Mouse (Mus musculus) stomach, embryonic 15.5 days (tissue): Measurements from ENCODE around the gene Foxn1. TPM values are rescaled to one million over a fixed set of nuclear protein-coding genes. Genes with fewer than 3 reads are reported as not detected.

Source experiments
- ATAC-seq: fragments of 200-750 bp; cut with Nextera tagmentation; 2 replicates; pipeline ENCODE4 v1.8.0; 2017; ENCODE audit warnings: low read depth, moderate number of reproducible peaks, moderate TSS enrichment; ENCODE audit not compliant: insufficient read depth, low FRiP score
- H3K27ac ChIP-seq: fragments of 300-500 bp; sonication (generic); 2 replicates; pipeline ENCODE4 v1.5.1; 2015; ENCODE audit warnings: mild to moderate bottlenecking, inconsistent platforms
- H3K27me3 ChIP-seq: fragments of 300-500 bp; sonication (generic); replicated peaks from 2 replicates; pipeline ENCODE4 v1.6.1; 2015; ENCODE audit warnings: inconsistent platforms
- H3K36me3 ChIP-seq: fragments of 300-500 bp; sonication (generic); 2 replicates; pipeline ENCODE4 v1.6.1; 2015; ENCODE audit warnings: inconsistent platforms
- H3K4me1 ChIP-seq: fragments of 300-500 bp; sonication (generic); 2 replicates; pipeline ENCODE4 v1.6.1; 2015; ENCODE audit warnings: inconsistent platforms
- H3K4me2 ChIP-seq: fragments of 300-500 bp; sonication (generic); 2 replicates; pipeline ENCODE4 v1.6.1; 2015; ENCODE audit warnings: mild to moderate bottlenecking, inconsistent platforms
- H3K4me3 ChIP-seq: fragments of 300-500 bp; sonication (generic); replicated peaks from 2 replicates; pipeline ENCODE4 v1.5.1; 2015; ENCODE audit warnings: inconsistent platforms
- H3K9ac ChIP-seq: fragments of 300-500 bp; sonication (generic); 2 replicates; pipeline ENCODE4 v1.6.1; 2015; ENCODE audit warnings: inconsistent platforms
- H3K9me3 ChIP-seq: fragments of 300-500 bp; sonication (generic); 2 replicates; pipeline ENCODE4 v1.6.1; 2016; ENCODE audit warnings: inconsistent platforms
- WGBS: fragments of 180-500 bp; shearing (Covaris S2); methylation state at CpG from one replicate; pipeline ENCODE4 v1.1.7; 2015; 5-methylcytosine and 5-hydroxymethylcytosine counted together
- polyA plus RNA-seq: library from polyadenylated mRNA; unstranded; fragments of >200 nt; fragmentation: Nextera tagmentation; extraction: Ambion mirVana; gene quantifications from 2 replicates; pipeline ENCODE4 v1.2.1, GENCODE M21; 2015

The Foxn1 gene
- polyA plus RNA-seq, 1 experiment from 2014 or later, result 0.90 TPM

- Histone ChIP-seq H3K27ac (peak overlapping the region; percentile 48; the same call in 1 of the 2 replicates), H3K9ac (no peak overlapping the region), H3K9me3 (no peaks in the 10 kb centered on the region), H3K4me1 (peaks cover 9% of the 10 kb centered on the region), H3K4me2 (peak overlapping the region; percentile 51), H3K4me3 (peak overlapping the region; percentile 23; the same call in 1 of the 2 replicates), H3K36me3 (no peaks in the 10 kb centered on the region), H3K27me3 (no peaks in the 10 kb centered on the region)
- 10% methylated on average over 18 of the region's 18 CpGs for WGBS
- ATAC-seq, result 0 out of 2 replicates have a peak, but pooled peaks have one; percentile 34
Observed at GRCm38 (mm10) chr11:78397397-78397796, 11.0 kb upstream of the Foxn1 start.

- H3K4me2 ChIP-seq, result peak overlapping the region; percentile 51
- peak overlapping the region; percentile 48; the same call in 1 of the 2 replicates for H3K27ac ChIP-seq
- H3K9ac ChIP-seq, result no peak overlapping the region
- ATAC-seq, result peak; percentile 34; the same call in 1 of the 2 replicates
- H3K4me3 ChIP-seq, result 0 out of 2 replicates have a peak overlapping the region, but pooled peaks have one; percentile 23
- no peaks in the 10 kb centered on the region for H3K9me3 ChIP-seq
- no peaks in the 10 kb centered on the region for H3K27me3 ChIP-seq
- peaks cover 9% of the 10 kb centered on the region for H3K4me1 ChIP-seq
- 37% methylated on average over 11 of the region's 11 CpGs for WGBS
- H3K36me3 ChIP-seq, result no peaks in the 10 kb centered on the region
Observed at GRCm38 (mm10) chr11:78396950-78397349, 10.6 kb upstream of the Foxn1 start.

- Histone ChIP-seq H3K36me3 (no peaks in the 10 kb centered on the region), H3K27me3 (no peaks in the 10 kb centered on the region), H3K27ac (no peak overlapping the region), H3K4me2 (no peak overlapping the region), H3K4me1 (peaks cover 9% of the 10 kb centered on the region), H3K9me3 (no peaks in the 10 kb centered on the region), H3K9ac (no peak overlapping the region), H3K4me3 (no peak overlapping the region)
- ATAC-seq, result no peak
- WGBS, result 48% methylated on average over 3 of the region's 3 CpGs
Observed at GRCm38 (mm10) chr11:78392728-78393127, 6.4 kb upstream of the Foxn1 start.

- H3K27me3 ChIP-seq, result no peaks in the 10 kb centered on the region
- no peaks in the 10 kb centered on the region for H3K36me3 ChIP-seq
- H3K9me3 ChIP-seq, result no peaks in the 10 kb centered on the region
- H3K9ac ChIP-seq, result no peak overlapping the region
- 0 out of 2 replicates have a peak overlapping the region, but pooled peaks have one; percentile 49 for H3K27ac ChIP-seq
- WGBS, result 82% methylated on average over 10 of the region's 10 CpGs
- no peak overlapping the region for H3K4me2 ChIP-seq
- H3K4me1 ChIP-seq, result no peaks in the 10 kb centered on the region
- no peak overlapping the region for H3K4me3 ChIP-seq
- ATAC-seq, result no peak
Observed at GRCm38 (mm10) chr11:78385776-78386175, 582 bp downstream of the Foxn1 start.

- 36% methylated on average over 5 of the region's 5 CpGs for WGBS
- Histone ChIP-seq H3K4me3 (no peak overlapping the region), H3K4me2 (no peak overlapping the region), H3K4me1 (no peaks in the 10 kb centered on the region), H3K36me3 (no peaks in the 10 kb centered on the region), H3K9me3 (no peaks in the 10 kb centered on the region), H3K27ac (no peak overlapping the region), H3K9ac (no peak overlapping the region), H3K27me3 (no peaks in the 10 kb centered on the region)
- no peak for ATAC-seq
Observed at GRCm38 (mm10) chr11:78382701-78383100, 3.7 kb downstream of the Foxn1 start.

- no peaks in the 10 kb centered on the region for H3K9me3 ChIP-seq
- 72% methylated on average over 7 of the region's 7 CpGs for WGBS
- no peak overlapping the region for H3K4me2 ChIP-seq
- no peaks in the 10 kb centered on the region for H3K4me1 ChIP-seq
- H3K27me3 ChIP-seq, result no peaks in the 10 kb centered on the region
- no peak for ATAC-seq
- H3K36me3 ChIP-seq, result no peaks in the 10 kb centered on the region
- no peak overlapping the region for H3K9ac ChIP-seq
- H3K27ac ChIP-seq, result no peak overlapping the region
- no peak overlapping the region for H3K4me3 ChIP-seq
Observed at GRCm38 (mm10) chr11:78382286-78382685, 4.1 kb downstream of the Foxn1 start.

GRCm38 (mm10) chr11:78380996-78381395 lies 5.4 kb downstream of the Foxn1 start:
- H3K9me3 ChIP-seq, result no peaks in the 10 kb centered on the region
- 80% methylated on average over 3 of the region's 3 CpGs for WGBS
- ATAC-seq, result no peak
- H3K4me1 ChIP-seq, result no peaks in the 10 kb centered on the region
- H3K36me3 ChIP-seq, result no peaks in the 10 kb centered on the region
- no peak overlapping the region for H3K27ac ChIP-seq
- no peak overlapping the region for H3K9ac ChIP-seq
- H3K4me2 ChIP-seq, result no peak overlapping the region
- H3K27me3 ChIP-seq, result no peaks in the 10 kb centered on the region
- no peak overlapping the region for H3K4me3 ChIP-seq

- Histone ChIP-seq H3K4me3 (no peak overlapping the region), H3K9me3 (no peaks in the 10 kb centered on the region), H3K36me3 (no peaks in the 10 kb centered on the region), H3K9ac (no peak overlapping the region), H3K27ac (no peak overlapping the region), H3K4me1 (no peaks in the 10 kb centered on the region), H3K4me2 (no peak overlapping the region), H3K27me3 (no peaks in the 10 kb centered on the region)
- WGBS, result 70% methylated on average over 4 of the region's 4 CpGs
- no peak for ATAC-seq
Observed at GRCm38 (mm10) chr11:78380351-78380750, 6.0 kb downstream of the Foxn1 start.

GRCm38 (mm10) chr11:78377549-78378159 lies 8.7 kb downstream of the Foxn1 start:
- Histone ChIP-seq H3K27me3 (no peaks in the 10 kb centered on the region), H3K9ac (no peak overlapping the region), H3K9me3 (no peaks in the 10 kb centered on the region), H3K4me3 (no peak overlapping the region), H3K36me3 (no peaks in the 10 kb centered on the region), H3K4me2 (no peak overlapping the region), H3K4me1 (no peaks in the 10 kb centered on the region), H3K27ac (no peak overlapping the region)
- ATAC-seq, result peak; percentile 71; the same call in 1 of the 2 replicates
- 29% methylated on average over 12 of the region's 12 CpGs for WGBS

- no peak overlapping the region for H3K9ac ChIP-seq
Observed at GRCm38 (mm10) chr11:78374147-78374546, 12.2 kb downstream of the Foxn1 start.

GRCm38 (mm10) chr11:78372610-78373009 lies 13.7 kb downstream of the Foxn1 start:
- Histone ChIP-seq H3K4me1 (peaks cover 7% of the 10 kb centered on the region; the same call in 1 of the 2 replicates), H3K36me3 (no peaks in the 10 kb centered on the region), H3K27ac (no peak overlapping the region), H3K9ac (no peak overlapping the region), H3K4me2 (no peak overlapping the region), H3K27me3 (no peaks in the 10 kb centered on the region), H3K9me3 (no peaks in the 10 kb centered on the region), H3K4me3 (no peak overlapping the region)
- ATAC-seq, result no peak
- WGBS, result 47% methylated on average over 7 of the region's 7 CpGs

More at GRCm38 (mm10) chr11:78374147-78374546, 12.2 kb downstream of the Foxn1 start:
- H3K27me3 ChIP-seq, result no peaks in the 10 kb centered on the region
- no peaks in the 10 kb centered on the region for H3K36me3 ChIP-seq
- ATAC-seq, result no peak
- H3K4me2 ChIP-seq, result no peak overlapping the region
- peaks cover 7% of the 10 kb centered on the region; the same call in 1 of the 2 replicates for H3K4me1 ChIP-seq
- H3K9me3 ChIP-seq, result no peaks in the 10 kb centered on the region
- 75% methylated on average over 8 of the region's 8 CpGs for WGBS
- H3K27ac ChIP-seq, result no peak overlapping the region
- H3K4me3 ChIP-seq, result no peak overlapping the region

- Histone ChIP-seq H3K36me3 (no peaks in the 10 kb centered on the region), H3K27ac (no peak overlapping the region), H3K4me3 (no peak overlapping the region), H3K9ac (no peak overlapping the region), H3K4me1 (peaks cover 7% of the 10 kb centered on the region; the same call in 1 of the 2 replicates), H3K27me3 (no peaks in the 10 kb centered on the region), H3K4me2 (no peak overlapping the region), H3K9me3 (no peaks in the 10 kb centered on the region)
- ATAC-seq, result no peak
- 61% methylated on average over 3 of the region's 3 CpGs for WGBS
Observed at GRCm38 (mm10) chr11:78372166-78372565, 14.2 kb downstream of the Foxn1 start.
